ENCODE assay signal across 8 mouse cellular contexts in genomic region chr16:93683508-93684236, GRCm38 (mm10). TPM values are rescaled to one million over a fixed set of nuclear protein-coding genes. Genes with fewer than 3 reads are reported as not detected.
DNase-seq lines count a peak whose midpoint lies in the region; ATAC-seq and TF ChIP-seq lines count a peak whose summit lies in the region.

No protein-coding gene starts in this region.

- ATAC-seq in liver, embryonic 14.5 days (ENCODE audit: insufficient read depth): no peak

- H3K36me3 ChIP-seq in hindbrain, embryonic 10.5 days: no peaks in the 10 kb centered on the region
- no peaks in the 10 kb centered on the region for H3K36me3 ChIP-seq in liver, embryonic 14.5 days (replicated peaks; ENCODE audit: control insufficient read depth, insufficient read depth, low read depth)

- TF ChIP-seq CTCF in liver, embryonic 14.5 days (IDR thresholded peaks at IDR 0.05; ENCODE audit: low read depth): no peak

- H3K4me3 ChIP-seq in hindbrain, embryonic 10.5 days: peak overlapping the region; percentile 57
- peak overlapping the region; percentile 10 to 17; a peak in 3 of 4 replicates for H3K4me3 ChIP-seq in liver, embryonic 14.5 days (ENCODE audit: insufficient read depth in 1 of 2, low read depth in 2 of 2, low read length in 2 of 2)

- H3K4me1 ChIP-seq in hindbrain, embryonic 10.5 days (replicated peaks): peaks cover 15% of the 10 kb centered on the region
- H3K4me1 ChIP-seq in liver, embryonic 14.5 days (replicated peaks; ENCODE audit: control insufficient read depth in 2 of 2, insufficient read depth in 2 of 2, low read length in 1 of 2): no peaks in the 10 kb centered on the region

- TF ChIP-seq EP300 in liver, embryonic 14.5 days (IDR thresholded peaks at IDR 0.05; ENCODE audit: low read depth): no peak

- no peak overlapping the region for H3K9ac ChIP-seq in liver, embryonic 14.5 days (replicated peaks)

- under 1% methylated on average over 53 of the region's 53 CpGs for WGBS in hindbrain, embryonic 10.5 days
- whole genome bisulfite sequencing in liver, embryonic 14.5 days (ENCODE audit: insufficient replicate concordance): under 1% methylated on average over 53 of the region's 53 CpGs

- H3K27me3 ChIP-seq in hindbrain, embryonic 10.5 days (ENCODE audit: insufficient read depth, poor library complexity, severe bottlenecking): peaks cover 61% of the 10 kb centered on the region
- H3K27me3 ChIP-seq in liver, embryonic 14.5 days (ENCODE audit: control insufficient read depth, insufficient read depth, low read length): peaks cover 50% of the 10 kb centered on the region

- peak overlapping the region; percentile 43 for H3K4me2 ChIP-seq in liver, embryonic 14.5 days (ENCODE audit: low read depth)

- peak overlapping the region; percentile 16; the same call in 1 of the 2 replicates for H3K27ac ChIP-seq in hindbrain, embryonic 10.5 days
- H3K27ac ChIP-seq in liver, embryonic 14.5 days: no peak overlapping the region

- DNase-seq in right cerebral cortex, adult 18-20 months: peak; percentile 38
- no peak for DNase-seq in right cerebral cortex, postnatal 14 days
- peak; percentile 35 for DNase-seq in adrenal gland, postnatal 25 days
- peak; percentile 24 to 39 for DNase-seq in frontal cortex, postnatal 36 days (ENCODE audit: low spot score in 2 of 2)
- DNase-seq in hindbrain, embryonic 10.5 days (ENCODE audit: low spot score): peak; percentile 45
- no peak for DNase-seq in liver, embryonic 14.5 days (ENCODE audit: low read depth in 3 of 3, low spot score in 3 of 3)
- peak; percentile 33 for DNase-seq in naive thymus-derived CD4-positive, alpha-beta T cell, adult 2 months (ENCODE audit: low read depth)
- no peak for DNase-seq in T-cell, adult 2 months (ENCODE audit: low spot score)

- no peaks in the 10 kb centered on the region for H3K9me3 ChIP-seq in hindbrain, embryonic 10.5 days
- no peaks in the 10 kb centered on the region for H3K9me3 ChIP-seq in liver, embryonic 14.5 days (ENCODE audit: control insufficient read depth, low read length)

RNA-seq across cellular contexts. Expression of gene Cbr3, which starts 0.7 kb away (rescaled TPM):
- 6.2 and 7.4 TPM in 2 replicates for total RNA-seq in adrenal gland, postnatal 25 days (2021)
- 1.3 and 1.5 TPM in 2 replicates for polyA plus RNA-seq in hindbrain, embryonic 10.5 days (2016; fragmentation: Nextera tagmentation; extraction: Ambion mirVana)
- 0.32 TPM in 2 replicates for polyA plus RNA-seq in liver, embryonic 14.5 days (2012; rRNA removed)
- polyA plus RNA-seq in liver, embryonic 14.5 days (2014; fragmentation: Nextera tagmentation; extraction: Ambion mirVana): 0.24 and 0.28 TPM in 2 replicates

RNA-seq across cellular contexts. Expression of gene Dop1b, which starts 28.0 kb away (rescaled TPM):
- 19.9 and 21.3 TPM in 2 replicates for total RNA-seq in adrenal gland, postnatal 25 days (2021)
- polyA plus RNA-seq in hindbrain, embryonic 10.5 days (2016; fragmentation: Nextera tagmentation; extraction: Ambion mirVana): 12.0 and 20.2 TPM in 2 replicates
- 11.8 and 13.4 TPM in 2 replicates for polyA plus RNA-seq in liver, embryonic 14.5 days (2012; rRNA removed)
- polyA plus RNA-seq in liver, embryonic 14.5 days (2014; fragmentation: Nextera tagmentation; extraction: Ambion mirVana): 11.6 and 14.4 TPM in 2 replicates

RNA-seq across cellular contexts. Expression of gene Gm5678, which starts 55.8 kb away (rescaled TPM):
- 4.6 and 6.9 TPM in 2 replicates for total RNA-seq in adrenal gland, postnatal 25 days (2021)
- polyA plus RNA-seq in hindbrain, embryonic 10.5 days (2016; fragmentation: Nextera tagmentation; extraction: Ambion mirVana): not detected in 2 replicates
- not detected in 2 replicates for polyA plus RNA-seq in liver, embryonic 14.5 days (2012; rRNA removed)
- polyA plus RNA-seq in liver, embryonic 14.5 days (2014; fragmentation: Nextera tagmentation; extraction: Ambion mirVana): not detected in 2 replicates

Comparison
In these comparisons a context has a peak if more than half of its experiments do, and no peak if none do; other contexts are left out.
1. DNase-seq: peak in right cerebral cortex, adult 18-20 months (single experiment), adrenal gland, postnatal 25 days (single experiment), frontal cortex, postnatal 36 days (2 of 2), hindbrain, embryonic 10.5 days (single experiment) and naive thymus-derived CD4-positive, alpha-beta T cell, adult 2 months (single experiment); none in right cerebral cortex, postnatal 14 days (single experiment), liver, embryonic 14.5 days (0 of 3) and T-cell, adult 2 months (single experiment).